Mouse (Mus musculus) cerebellum, postnatal 25 days (tissue): ENCODE measurements around the gene Poc1b.
A peak's percentile ranks its signal among the peaks of the same experiment; 100 is the strongest.

Experiments used
- DNase-seq, 2 experiments: peaks; one replicate each; pipeline ENCODE4 v3.0.0; 2021; ENCODE audit warnings: mixed read lengths in 2 of 2

The Poc1b gene

GRCm38 (mm10) chr10:99163002-99163401 lies 56.2 kb downstream of the Poc1b start:
- no peak for DNase-seq

DNA sequence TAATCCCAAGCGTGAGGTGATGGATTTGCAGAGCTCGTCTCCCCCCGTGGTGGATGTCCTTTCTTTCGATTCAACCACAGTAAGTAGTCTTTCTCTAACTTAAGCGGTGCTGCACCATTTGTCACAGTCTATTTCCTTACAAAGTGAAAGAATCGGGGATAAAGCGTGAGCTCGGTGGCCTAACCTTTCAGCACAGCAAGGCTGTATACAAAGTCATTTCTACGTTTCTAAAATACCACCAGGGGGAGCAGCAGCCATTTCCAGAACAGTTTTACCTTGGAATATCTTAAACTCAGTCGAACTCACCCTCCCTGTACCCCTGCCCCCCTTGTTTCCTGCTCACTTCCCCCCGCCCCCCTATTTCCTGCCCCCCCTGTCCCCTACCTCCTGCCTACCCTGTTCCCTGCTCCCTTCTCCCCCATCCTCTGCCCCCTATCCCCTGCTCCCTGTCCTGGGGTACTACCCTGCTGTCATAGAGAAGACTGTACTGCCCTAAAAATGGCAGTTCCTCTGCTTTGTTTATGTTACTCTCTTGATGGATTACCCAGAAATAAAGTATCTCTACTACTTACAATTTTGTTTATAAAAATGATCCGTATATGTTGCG lies 58.1 kb downstream of the Poc1b start:
- peak; percentile 27 to 54 for DNase-seq

DNA sequence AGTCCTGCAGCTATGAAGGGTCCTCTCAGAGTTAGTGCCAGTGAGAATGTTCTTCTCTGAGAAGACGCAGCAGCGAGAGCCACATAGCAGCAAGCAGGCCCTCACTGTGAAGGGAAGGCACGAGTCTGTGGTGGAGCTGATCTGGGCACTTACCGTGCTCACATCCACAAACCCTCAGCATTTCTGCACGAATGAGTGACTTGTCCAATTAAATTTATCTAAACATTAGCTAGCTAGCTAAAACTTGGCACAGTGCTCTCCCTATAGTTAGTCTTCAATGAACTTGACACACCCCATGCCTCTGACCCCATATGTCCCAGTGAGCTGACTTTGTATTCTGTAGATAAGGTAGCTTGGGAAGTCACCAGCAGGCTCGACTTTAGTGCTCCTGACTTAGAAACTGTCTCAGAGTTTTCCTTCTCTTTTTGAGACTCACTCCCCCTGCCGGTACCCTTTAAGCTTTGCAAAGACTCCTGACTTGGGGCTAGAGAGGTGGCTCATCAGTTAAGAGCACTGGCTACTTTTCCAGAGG lies 59.0 kb downstream of the Poc1b start:
- DNase-seq = no peak

GRCm38 (mm10) chr10:99166392-99166791 lies 59.6 kb downstream of the Poc1b start:
- DNase-seq = no peak

DNA sequence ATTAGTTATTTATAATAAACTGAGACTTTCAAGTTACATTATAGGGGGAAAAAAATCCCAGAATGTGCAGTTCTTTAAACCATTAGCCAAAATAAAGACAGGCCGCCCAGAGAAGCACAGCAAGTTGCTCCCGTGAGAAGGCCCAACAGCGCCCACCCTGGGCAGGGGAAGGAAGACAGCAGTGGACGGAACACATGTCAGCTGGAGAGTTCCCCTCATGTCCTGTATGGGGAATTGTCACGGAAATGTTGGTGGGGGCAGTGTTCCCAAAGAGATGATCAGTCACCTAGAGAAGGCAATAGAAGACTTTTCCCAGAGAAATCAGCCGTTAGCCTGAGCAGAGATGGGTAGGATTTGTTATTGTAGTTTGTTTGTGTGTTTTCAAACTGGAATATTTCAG lies 61.6 kb downstream of the Poc1b start:
- peak in 1 of 2 experiments; percentile 21 for DNase-seq

DNA sequence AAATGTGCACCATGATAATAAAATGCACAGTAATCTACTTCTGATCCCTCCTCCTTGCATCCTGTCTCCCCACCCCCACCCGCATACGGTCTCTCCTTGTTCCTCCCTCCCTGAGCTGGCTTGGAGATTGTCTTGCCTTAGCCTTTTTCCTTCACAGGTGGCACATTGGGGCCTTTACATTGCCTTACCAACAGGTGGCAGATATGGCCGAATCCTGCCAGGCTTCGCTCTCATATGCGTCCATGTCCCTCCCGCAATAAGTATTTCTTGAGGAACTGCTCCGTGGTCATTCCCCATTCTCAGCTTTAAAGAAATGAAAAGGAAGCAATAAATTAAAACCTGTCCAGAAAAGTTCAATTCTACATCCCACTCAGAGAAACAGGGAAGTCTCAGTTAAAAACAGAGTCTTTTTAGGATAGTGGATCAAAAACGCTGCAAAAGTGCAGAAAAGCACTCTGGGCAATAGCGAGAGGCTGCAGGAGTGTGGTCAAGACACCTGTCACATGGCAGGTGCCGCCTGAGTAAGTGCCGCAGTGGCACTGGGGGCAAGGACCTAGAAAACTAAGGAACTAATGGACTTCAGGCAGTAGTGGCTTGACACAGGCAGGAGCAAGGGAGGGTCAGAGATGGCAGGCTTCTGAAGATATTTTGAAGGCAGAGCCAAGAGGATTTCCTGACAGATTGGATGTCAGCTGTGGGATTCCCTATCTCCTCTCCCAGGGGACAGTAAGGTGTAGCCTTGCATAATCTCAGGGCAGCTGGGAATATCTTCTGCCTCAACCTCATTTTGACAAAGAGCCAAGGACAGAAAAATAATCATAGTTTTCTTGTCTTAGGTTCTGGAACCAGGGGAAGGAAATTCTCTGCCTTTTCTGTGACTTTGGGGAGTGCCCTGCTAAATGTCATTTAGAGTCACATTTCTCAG lies 62.3 kb downstream of the Poc1b start:
- DNase-seq = peak; percentile 57 to 68

DNA sequence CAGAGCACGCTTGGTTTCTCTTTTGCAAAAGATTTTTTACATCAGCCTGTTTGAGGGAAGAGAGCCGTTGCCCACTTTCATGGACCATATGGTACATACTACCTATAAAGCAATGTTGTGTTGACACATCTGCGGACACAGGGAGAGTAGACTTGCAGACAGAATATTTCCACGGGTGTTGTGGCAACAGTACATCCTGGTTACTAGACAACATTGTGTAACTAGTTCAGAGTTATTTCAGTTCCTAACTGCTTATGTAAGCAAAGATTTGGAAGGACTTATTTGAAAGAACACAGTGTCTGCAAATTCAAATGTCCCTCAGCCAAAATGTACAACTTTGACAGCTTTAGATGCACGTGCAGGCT lies 62.9 kb downstream of the Poc1b start:
- DNase-seq = no peak

DNA sequence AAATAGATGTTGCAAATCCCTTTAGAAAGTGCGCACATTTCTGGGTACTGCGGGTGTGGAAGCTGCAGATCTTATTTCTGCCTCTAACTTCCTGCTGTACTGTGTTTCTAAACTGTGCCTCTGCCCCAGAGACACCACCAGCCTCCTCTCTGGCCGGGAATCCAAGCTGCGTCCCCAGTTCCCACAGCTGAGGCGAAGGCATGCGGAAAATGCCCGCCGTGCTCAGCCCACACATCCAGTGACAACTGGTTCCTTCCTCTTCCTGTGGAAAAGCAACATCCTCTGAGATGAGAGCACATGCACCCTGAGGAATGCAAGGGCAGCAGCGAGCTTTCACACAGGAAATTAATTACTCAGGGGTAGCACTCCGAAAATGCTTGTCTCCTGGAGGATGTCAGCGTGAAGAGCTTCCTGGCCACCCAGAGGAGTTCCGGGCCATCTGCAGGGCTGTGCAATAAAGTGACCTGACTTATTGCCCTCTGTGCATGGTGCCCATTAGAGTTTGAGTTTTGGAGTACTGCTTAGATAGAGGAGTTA lies 65.2 kb downstream of the Poc1b start:
- DNase-seq = peak in 1 of 2 experiments; percentile 22

GRCm38 (mm10) chr10:99172906-99173507 lies 66.2 kb downstream of the Poc1b start:
- DNase-seq = no peak

GRCm38 (mm10) chr10:99176911-99177310 lies 70.1 kb downstream of the Poc1b start:
- DNase-seq = no peak

DNA sequence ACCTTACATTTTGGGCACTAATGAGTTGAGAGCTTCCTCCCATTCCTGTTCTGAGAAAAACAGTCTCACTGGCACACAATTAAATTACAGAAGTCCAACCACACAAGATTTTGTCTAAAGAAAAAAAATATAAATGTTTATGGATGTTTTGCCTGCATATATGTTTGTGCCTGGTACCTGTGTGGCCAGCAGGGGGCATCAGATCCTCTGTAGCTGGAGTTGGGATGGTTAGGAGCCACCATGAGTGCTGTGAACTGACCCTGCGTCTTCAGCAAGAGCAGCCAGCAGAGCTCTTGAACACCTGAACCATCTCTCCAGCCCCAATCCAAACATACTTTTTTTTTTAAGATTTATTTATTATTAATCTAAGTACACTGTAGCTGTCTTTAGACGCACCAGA lies 71.3 kb downstream of the Poc1b start:
- DNase-seq = peak in 1 of 2 experiments; percentile 20

DNA sequence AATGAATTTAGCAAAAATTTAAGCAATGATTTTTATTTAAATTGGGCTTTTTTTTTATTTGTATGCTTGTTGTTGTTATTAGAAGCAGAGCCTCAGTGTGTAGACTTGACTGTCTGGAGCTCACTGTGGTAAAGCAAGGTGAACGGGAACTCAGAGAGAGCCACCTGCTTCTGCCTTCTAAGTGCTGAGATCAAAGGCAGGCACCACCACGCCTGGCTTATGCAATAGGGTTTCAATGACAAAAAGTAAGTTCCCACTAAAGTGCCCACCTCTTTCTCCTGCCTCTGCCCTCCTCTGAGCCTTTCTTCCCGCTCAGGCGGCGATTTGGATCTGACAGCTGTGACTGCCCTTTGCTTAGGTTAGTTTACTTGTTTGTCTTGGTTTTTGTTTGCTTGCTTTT lies 72.3 kb downstream of the Poc1b start:
- DNase-seq = no peak

- no peak for DNase-seq
Observed at GRCm38 (mm10) chr10:99179566-99179965, 72.7 kb downstream of the Poc1b start.

GRCm38 (mm10) chr10:99181497-99181896 lies 74.7 kb downstream of the Poc1b start:
- no peak for DNase-seq

- DNase-seq = no peak
Observed at GRCm38 (mm10) chr10:99182107-99182506, 75.3 kb downstream of the Poc1b start.

GRCm38 (mm10) chr10:99188175-99188574 lies 81.3 kb downstream of the Poc1b start:
- DNase-seq = no peak

DNA sequence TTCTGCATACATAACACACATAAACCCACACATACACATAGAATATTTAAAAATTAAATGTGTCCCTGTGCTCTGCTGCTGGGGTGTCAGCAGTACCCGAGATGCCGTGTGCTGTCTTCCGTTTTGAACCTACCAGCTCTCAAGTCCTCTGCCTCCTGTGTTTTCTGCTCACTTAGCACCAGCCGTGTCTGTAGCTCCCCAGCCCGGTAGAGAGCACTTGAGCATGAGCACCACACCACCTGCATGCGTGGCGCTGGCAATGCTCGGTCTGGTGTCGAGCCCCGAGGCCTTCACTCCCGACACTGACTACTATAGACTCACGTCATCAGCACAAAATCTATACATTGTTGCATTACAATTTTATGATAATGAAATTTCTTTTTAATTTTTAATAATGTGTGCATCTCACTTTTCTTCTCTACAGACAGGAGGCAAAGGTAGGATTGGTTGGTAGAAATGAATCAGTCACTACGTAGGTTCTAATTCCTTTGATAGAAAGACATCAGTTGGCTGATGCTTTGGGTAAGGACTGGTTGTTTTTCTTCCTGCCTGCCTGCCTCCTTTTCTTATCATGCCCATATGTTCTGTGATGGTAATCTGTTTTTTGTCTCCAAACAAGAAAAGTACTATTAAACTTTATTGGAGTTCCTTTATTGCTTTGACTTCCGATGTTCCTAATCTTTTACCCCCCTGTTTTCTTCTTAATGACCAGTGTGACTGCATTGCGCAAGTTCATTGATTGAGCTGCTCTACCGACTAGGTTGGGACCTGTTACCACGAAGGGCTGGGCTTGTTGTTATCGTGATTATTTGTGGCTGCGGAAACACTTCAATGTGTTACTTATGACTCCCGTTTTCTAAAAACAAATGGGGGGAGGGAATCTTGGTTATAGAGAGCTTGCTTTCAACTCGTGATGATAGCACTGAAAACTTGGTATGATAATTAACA lies 82.1 kb downstream of the Poc1b start:
- DNase-seq = no peak

DNA sequence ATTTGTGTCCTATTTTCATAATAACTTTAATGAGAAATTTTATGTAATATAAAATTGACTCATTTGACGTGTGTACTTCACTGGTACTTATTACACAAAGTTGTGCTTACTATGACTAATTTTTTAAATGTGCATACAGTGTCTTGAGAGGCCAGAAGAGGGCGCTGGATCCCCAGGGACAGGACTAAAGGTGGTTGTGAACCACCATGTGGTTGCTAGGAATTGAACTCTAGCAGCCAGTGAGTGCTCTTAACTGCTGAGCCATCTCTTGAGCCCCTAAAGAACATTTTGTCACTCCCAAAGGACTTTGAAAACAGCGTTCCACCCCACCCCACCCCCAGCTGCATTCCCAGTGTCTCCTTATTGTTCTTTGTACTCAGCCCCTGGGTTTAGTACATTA lies 84.0 kb downstream of the Poc1b start:
- DNase-seq = peak; percentile 29 to 62

GRCm38 (mm10) chr10:99194451-99195055 lies 87.7 kb downstream of the Poc1b start:
- DNase-seq = no peak

GRCm38 (mm10) chr10:99196556-99196955 lies 89.7 kb downstream of the Poc1b start:
- no peak for DNase-seq

GRCm38 (mm10) chr10:99197125-99197524 lies 90.3 kb downstream of the Poc1b start:
- no peak for DNase-seq
